Mouse (Mus musculus) intestine, embryonic 15.5 days (tissue): Measurements from ENCODE around the gene Klk8. TPM values are rescaled to one million over a fixed set of nuclear protein-coding genes. Genes with fewer than 3 reads are reported as not detected.

Experiments used
- ATAC-seq: fragments of 200-750 bp; cut with Nextera tagmentation; 2 replicates; pipeline ENCODE4 v1.8.0; 2017; ENCODE audit warnings: moderate TSS enrichment, moderate library complexity
- H3K27ac ChIP-seq: fragments of 300-500 bp; sonication (generic); 2 replicates; pipeline ENCODE4 v1.5.1; 2015; ENCODE audit warnings: mild to moderate bottlenecking, inconsistent platforms
- H3K27me3 ChIP-seq: fragments of 300-500 bp; sonication (generic); replicated peaks from 2 replicates; pipeline ENCODE4 v1.6.1; 2015; ENCODE audit warnings: inconsistent platforms
- H3K36me3 ChIP-seq: fragments of 300-500 bp; sonication (generic); 2 replicates; pipeline ENCODE4 v1.6.1; 2015; ENCODE audit warnings: inconsistent platforms
- H3K4me1 ChIP-seq: fragments of 300-500 bp; sonication (generic); replicated peaks from 2 replicates; pipeline ENCODE4 v1.6.1; 2015; ENCODE audit warnings: inconsistent platforms
- H3K4me2 ChIP-seq: fragments of 300-500 bp; sonication (generic); replicated peaks from 2 replicates; pipeline ENCODE4 v1.6.1; 2015; ENCODE audit warnings: mild to moderate bottlenecking, inconsistent platforms
- H3K4me3 ChIP-seq: fragments of 300-500 bp; sonication (generic); replicated peaks from 2 replicates; pipeline ENCODE4 v1.5.1; 2015; ENCODE audit warnings: inconsistent platforms
- H3K9ac ChIP-seq: fragments of 300-500 bp; sonication (generic); 2 replicates; pipeline ENCODE4 v1.6.1; 2015; ENCODE audit warnings: inconsistent platforms
- H3K9me3 ChIP-seq: fragments of 300-500 bp; sonication (generic); 2 replicates; pipeline ENCODE4 v1.6.1; 2016; ENCODE audit warnings: inconsistent platforms
- WGBS: fragments of 180-500 bp; shearing (Covaris S2); methylation state at CpG from one replicate; pipeline ENCODE4 v1.1.7; 2015; 5-methylcytosine and 5-hydroxymethylcytosine counted together
- polyA plus RNA-seq: library from polyadenylated mRNA; unstranded; fragments of >200 nt; fragmentation: Nextera tagmentation; extraction: Ambion mirVana; gene quantifications from 2 replicates; pipeline ENCODE4 v1.2.1, GENCODE M21; 2015

Gene Klk8
- 14.5 and 15.1 TPM in 2 replicates for polyA plus RNA-seq

DNA sequence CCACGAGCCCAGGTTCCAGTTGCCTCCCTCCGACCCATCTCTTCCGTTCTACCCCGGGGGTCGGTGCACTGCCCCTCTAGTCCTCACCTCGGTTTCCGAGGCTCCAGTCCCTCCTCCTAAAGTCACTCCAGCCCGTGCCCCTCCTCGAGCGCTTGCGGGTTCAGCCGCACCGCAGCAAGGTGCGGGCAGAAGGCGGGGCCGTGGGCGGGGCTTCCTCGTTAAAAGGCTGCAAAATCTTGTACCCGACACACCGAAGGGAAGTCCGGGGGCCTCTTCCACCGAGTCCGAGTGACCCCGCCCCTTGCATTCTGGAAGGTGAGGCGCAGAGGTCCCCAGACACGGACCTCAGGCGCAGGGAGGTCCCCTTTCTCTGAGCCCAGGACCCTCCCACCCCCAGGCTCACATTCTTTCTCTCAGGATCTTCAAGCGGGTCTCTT lies at the start of gene Klk8:
Gene Klk8, plus strand, starts transcription at position 245 of the 437 bp plus-strand sequence.
- peak; percentile 55 for ATAC-seq
- H3K4me3 ChIP-seq, result peak within 1 kb of the TSS; percentile 45
- no peaks in the 10 kb centered on the region for H3K9me3 ChIP-seq
- peak within 1 kb of the TSS; percentile 24 for H3K9ac ChIP-seq
- peak within 1 kb of the TSS; percentile 84 for H3K4me2 ChIP-seq
- no peaks in the 10 kb centered on the region; the same call in 1 of the 2 replicates for H3K27me3 ChIP-seq
- H3K27ac ChIP-seq, result no peak within 1 kb of the TSS
- under 1% methylated on average over 28 of the region's 28 CpGs for WGBS
- H3K4me1 ChIP-seq, result 0 out of 2 replicates have a peak, but pooled peaks cover 5% of the 10 kb centered on the region
- H3K36me3 ChIP-seq, result no peaks in the 10 kb centered on the region

DNA sequence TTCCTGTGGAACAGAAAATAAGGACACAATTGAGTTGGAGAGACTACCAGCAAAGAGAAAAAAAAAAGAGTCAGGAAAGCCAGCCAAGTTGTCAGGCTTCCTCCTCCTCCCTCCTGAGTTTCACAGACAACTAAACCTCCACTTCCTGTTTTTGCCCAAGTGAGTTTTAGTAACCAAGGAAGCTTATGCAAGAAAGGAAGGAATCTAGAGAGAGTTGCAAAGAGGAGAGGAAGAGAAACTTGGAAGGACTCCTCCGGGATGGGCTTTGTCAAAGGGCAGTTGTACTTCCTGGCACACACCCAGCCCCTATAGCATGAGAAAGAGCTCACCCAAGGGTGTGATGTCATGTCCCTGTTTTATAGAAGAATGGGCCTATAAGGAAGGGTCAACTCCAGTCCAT lies 49.6 kb upstream of the Klk8 start:
- Histone ChIP-seq H3K27me3 (no peaks in the 10 kb centered on the region), H3K27ac (no peak overlapping the region), H3K4me1 (no peaks in the 10 kb centered on the region), H3K36me3 (no peaks in the 10 kb centered on the region), H3K9ac (no peak overlapping the region), H3K9me3 (no peaks in the 10 kb centered on the region), H3K4me2 (no peak overlapping the region), H3K4me3 (no peak overlapping the region)
- 64% methylated on average over 1 of the region's 1 CpGs for WGBS
- no peak for ATAC-seq

DNA sequence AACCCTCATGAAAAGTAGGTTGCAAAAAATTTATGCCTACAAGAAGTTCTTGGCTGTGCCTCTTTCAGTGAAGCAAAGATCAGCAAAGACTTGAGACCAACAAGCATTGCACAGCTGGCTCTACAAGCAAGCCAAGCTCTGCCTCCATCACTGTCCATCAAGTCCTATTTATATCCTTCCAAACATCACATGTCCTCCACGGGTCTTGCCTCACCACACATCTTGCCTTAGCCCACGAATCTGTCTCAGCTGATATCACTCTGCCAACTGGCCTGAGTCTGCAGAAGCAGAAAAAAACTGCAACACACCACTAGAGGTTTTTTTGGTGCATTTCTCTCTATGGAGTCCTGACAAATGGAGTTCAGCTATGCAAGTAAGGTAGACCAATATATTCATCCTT lies 44.6 kb upstream of the Klk8 start:
- 68% methylated on average over 2 of the region's 2 CpGs for WGBS
- H3K4me3 ChIP-seq, result no peak overlapping the region
- no peak for ATAC-seq

DNA sequence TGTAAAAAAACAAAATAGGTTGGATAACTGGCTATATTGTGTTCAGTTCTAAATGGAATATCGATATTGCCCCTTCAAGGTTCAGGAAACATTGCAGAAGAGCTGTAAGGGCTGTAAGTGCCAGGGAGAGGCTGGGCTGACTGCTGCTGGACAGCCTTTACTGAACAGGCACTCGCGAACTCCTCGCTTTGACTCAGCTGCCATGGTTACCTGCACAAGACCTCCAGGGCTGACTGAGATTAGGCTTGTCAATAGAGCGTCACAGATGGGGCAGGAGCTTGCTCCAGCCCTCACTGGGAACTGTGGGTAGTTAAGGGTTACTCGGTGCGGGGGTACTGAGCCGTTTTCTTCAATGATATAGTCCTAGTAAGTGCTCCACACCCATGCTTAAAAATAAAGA lies 30.9 kb upstream of the Klk8 start:
- Histone ChIP-seq H3K4me2 (no peak overlapping the region), H3K9ac (no peak overlapping the region), H3K4me1 (no peaks in the 10 kb centered on the region), H3K4me3 (no peak overlapping the region), H3K9me3 (no peaks in the 10 kb centered on the region), H3K27ac (no peak overlapping the region), H3K27me3 (no peaks in the 10 kb centered on the region), H3K36me3 (no peaks in the 10 kb centered on the region)
- no peak for ATAC-seq
- 43% methylated on average over 8 of the region's 8 CpGs for WGBS

More for the DNA sequence above, 44.6 kb upstream of the Klk8 start:
- H3K9ac ChIP-seq, result no peak overlapping the region
- H3K36me3 ChIP-seq, result no peaks in the 10 kb centered on the region
- H3K27ac ChIP-seq, result no peak overlapping the region
- no peaks in the 10 kb centered on the region for H3K9me3 ChIP-seq
- no peaks in the 10 kb centered on the region for H3K27me3 ChIP-seq
- H3K4me2 ChIP-seq, result no peak overlapping the region
- H3K4me1 ChIP-seq, result no peaks in the 10 kb centered on the region

DNA sequence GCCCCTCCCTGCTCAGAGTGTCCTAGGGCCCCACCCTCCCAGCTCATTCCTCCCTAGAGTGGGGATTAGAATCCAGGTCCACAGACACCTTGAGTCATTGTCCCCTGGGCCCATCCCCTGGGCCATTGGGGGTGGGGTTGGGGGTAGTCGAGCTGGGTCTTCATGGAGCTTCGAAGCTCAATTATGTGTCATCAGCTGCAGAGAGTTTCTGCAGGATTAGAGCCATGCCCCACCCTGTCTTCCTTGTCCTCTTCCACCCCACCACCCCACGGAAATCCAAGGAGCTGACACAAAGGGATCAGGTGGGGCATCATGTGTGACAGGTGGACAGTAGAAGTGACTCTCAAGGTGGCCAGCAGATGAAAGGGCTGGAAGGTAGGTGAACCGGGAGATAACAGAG lies 28.8 kb upstream of the Klk8 start, which contains the start of gene Klk12:
Gene Klk12, plus strand, starts transcription at position 301 of the 400 bp plus-strand sequence.
- H3K27ac ChIP-seq, result no peak within 1 kb of the TSS
- H3K36me3 ChIP-seq, result no peaks in the 10 kb centered on the region
- no peaks in the 10 kb centered on the region for H3K27me3 ChIP-seq
- ATAC-seq, result no peak
- 78% methylated on average over 4 of the region's 4 CpGs for WGBS
- H3K4me1 ChIP-seq, result no peaks in the 10 kb centered on the region
- no peaks in the 10 kb centered on the region for H3K9me3 ChIP-seq
- no peak within 1 kb of the TSS for H3K9ac ChIP-seq
- H3K4me3 ChIP-seq, result no peak within 1 kb of the TSS
- no peak within 1 kb of the TSS for H3K4me2 ChIP-seq

DNA sequence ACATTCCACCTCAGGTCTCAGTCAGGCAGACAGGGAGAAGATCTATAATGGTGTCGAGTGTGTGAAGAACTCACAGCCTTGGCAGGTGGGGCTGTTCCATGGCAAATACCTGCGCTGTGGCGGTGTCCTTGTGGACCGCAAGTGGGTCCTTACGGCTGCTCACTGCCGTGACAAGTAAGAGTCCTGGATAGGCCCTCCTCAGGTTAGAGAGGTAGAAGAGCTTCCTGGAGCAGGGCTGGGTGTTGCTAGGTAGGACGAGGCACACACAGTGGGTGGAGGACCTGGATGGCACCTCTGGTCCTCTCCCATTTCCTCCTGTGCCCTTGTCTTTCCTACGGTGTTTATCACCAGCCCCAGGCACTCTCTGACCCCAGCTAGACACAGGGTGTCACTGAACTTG lies 27.7 kb upstream of the Klk8 start:
- no peak for ATAC-seq
- no peaks in the 10 kb centered on the region for H3K27me3 ChIP-seq
- 87% methylated on average over 8 of the region's 8 CpGs for WGBS
- no peak overlapping the region for H3K9ac ChIP-seq
- no peaks in the 10 kb centered on the region for H3K36me3 ChIP-seq
- no peak overlapping the region for H3K27ac ChIP-seq
- no peak overlapping the region for H3K4me3 ChIP-seq
- H3K4me1 ChIP-seq, result no peaks in the 10 kb centered on the region
- no peak overlapping the region for H3K4me2 ChIP-seq
- H3K9me3 ChIP-seq, result no peaks in the 10 kb centered on the region

DNA sequence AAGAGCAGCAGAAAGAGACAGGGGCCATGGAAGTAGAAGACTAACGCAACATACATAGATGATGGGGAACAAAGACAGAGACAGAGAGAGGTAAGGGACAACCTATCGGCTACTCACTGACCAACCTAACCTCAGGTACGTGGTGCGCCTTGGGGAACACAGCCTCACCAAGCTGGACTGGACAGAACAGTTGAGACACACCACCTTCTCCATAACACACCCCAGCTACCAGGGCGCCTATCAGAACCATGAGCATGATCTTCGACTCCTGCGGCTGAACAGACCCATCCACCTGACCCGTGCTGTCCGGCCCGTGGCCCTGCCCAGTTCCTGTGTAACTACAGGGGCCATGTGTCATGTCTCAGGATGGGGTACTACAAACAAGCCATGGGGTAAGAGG lies 26.7 kb upstream of the Klk8 start:
- no peaks in the 10 kb centered on the region for H3K4me1 ChIP-seq
- no peak overlapping the region for H3K4me3 ChIP-seq
- no peak for ATAC-seq
- no peak overlapping the region for H3K27ac ChIP-seq
- no peak overlapping the region for H3K4me2 ChIP-seq
- H3K27me3 ChIP-seq, result no peaks in the 10 kb centered on the region
- H3K36me3 ChIP-seq, result no peaks in the 10 kb centered on the region
- H3K9me3 ChIP-seq, result no peaks in the 10 kb centered on the region
- H3K9ac ChIP-seq, result no peak overlapping the region
- WGBS, result 88% methylated on average over 10 of the region's 10 CpGs

DNA sequence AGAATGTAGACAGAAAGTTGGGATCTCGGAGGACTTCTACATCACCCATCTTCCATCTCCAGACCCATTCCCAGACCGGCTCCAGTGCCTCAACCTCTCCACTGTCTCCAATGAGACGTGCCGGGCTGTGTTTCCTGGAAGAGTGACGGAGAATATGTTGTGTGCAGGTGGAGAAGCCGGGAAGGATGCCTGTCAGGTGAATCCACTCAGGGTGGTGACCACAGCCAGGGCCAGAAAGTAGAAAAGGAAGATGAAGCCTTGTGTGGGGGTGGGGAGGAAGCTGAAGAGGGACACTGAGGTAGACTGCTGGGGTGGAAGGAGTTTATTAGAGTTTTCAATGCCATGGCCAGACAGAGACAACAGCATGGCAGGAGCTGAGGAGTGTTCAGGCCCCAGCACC lies 25.5 kb upstream of the Klk8 start:
- Histone ChIP-seq H3K36me3 (no peaks in the 10 kb centered on the region), H3K9ac (no peak overlapping the region), H3K27me3 (no peaks in the 10 kb centered on the region), H3K4me3 (no peak overlapping the region), H3K4me2 (no peak overlapping the region), H3K9me3 (no peaks in the 10 kb centered on the region), H3K4me1 (no peaks in the 10 kb centered on the region), H3K27ac (no peak overlapping the region)
- 90% methylated on average over 6 of the region's 6 CpGs for WGBS
- no peak for ATAC-seq

DNA sequence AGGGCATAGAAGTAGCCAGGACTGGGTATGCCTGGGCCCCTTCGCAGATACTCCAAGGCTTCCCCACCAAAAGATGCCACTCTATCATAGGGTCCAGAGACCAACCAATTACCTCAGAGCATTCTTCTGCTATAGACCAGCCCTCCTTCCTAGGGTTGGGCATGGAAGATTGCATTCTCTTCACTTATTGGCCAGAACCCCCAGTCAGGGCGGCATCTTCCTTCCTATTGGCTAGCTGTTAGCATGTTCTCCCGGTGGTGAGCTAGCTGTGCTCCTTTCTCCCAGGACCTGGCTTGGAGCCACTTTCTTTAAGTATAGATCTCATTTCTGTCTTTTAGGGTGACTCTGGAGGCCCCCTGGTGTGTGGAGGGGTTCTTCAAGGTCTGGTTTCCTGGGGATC lies 24.5 kb upstream of the Klk8 start:
- ATAC-seq, result no peak
- WGBS, result 70% methylated on average over 3 of the region's 3 CpGs
- no peaks in the 10 kb centered on the region for H3K36me3 ChIP-seq
- H3K4me3 ChIP-seq, result no peak overlapping the region
- H3K4me2 ChIP-seq, result no peak overlapping the region
- no peaks in the 10 kb centered on the region for H3K9me3 ChIP-seq
- H3K27me3 ChIP-seq, result no peaks in the 10 kb centered on the region
- no peak overlapping the region for H3K27ac ChIP-seq
- no peak overlapping the region for H3K9ac ChIP-seq
- H3K4me1 ChIP-seq, result no peaks in the 10 kb centered on the region

DNA sequence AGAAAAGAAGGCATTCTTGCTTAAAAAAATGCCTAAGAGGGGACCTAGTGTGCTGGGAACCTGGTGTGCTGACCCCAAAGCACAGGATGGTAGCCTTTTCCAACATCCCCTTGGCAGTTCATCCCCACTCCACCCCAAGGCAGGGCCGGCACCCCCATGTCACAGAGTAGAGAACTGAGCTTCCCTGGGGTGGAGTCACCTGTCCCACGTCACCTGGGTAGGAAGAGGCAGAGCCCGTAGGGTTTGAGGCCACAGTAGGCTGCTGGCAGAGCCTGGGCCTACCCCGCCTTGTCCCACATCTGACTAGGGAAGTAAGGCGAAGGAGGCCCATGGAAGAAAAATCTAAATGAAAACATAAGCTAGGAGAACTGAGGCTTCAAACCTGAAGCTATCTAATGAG lies 23.0 kb upstream of the Klk8 start, which contains the start of gene Klk11:
Gene Klk11, plus strand, starts transcription at position 241 of the 400 bp plus-strand sequence.
- Histone ChIP-seq H3K9ac (no peak within 1 kb of the TSS), H3K4me2 (no peak within 1 kb of the TSS), H3K27ac (no peak within 1 kb of the TSS)

DNA sequence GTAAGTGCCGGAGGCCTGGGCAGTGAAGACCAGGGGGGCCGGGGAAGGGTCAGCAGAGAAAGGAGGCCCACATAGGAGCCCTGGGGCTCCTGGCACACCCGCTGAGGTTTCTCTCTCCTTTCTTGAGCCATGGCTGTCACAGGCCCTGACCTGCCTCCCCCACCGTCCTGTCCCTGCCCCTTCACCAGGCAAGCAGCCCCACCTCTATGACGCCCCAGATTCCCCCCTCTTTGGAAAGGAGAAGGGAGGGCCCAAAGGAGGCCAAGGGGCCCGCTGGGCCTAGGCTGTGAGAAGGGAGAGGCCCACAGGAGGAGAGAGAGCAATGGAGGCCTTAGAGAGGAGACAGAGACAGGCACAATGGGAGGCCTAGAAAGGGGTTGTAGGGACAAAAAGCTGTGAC lies 22.6 kb upstream of the Klk8 start:
- no peak overlapping the region for H3K4me3 ChIP-seq
- peak; percentile 24 for ATAC-seq
- no peak overlapping the region for H3K4me2 ChIP-seq
- H3K27me3 ChIP-seq, result no peaks in the 10 kb centered on the region
- H3K9me3 ChIP-seq, result no peaks in the 10 kb centered on the region
- H3K4me1 ChIP-seq, result no peaks in the 10 kb centered on the region
- no peaks in the 10 kb centered on the region for H3K36me3 ChIP-seq
- no peak overlapping the region for H3K27ac ChIP-seq
- 62% methylated on average over 5 of the region's 6 CpGs for WGBS
- H3K9ac ChIP-seq, result no peak overlapping the region

More for the DNA sequence above, 23.0 kb upstream of the Klk8 start, which contains the start of gene Klk11:
- WGBS, result 88% methylated on average over 5 of the region's 5 CpGs
- Histone ChIP-seq H3K36me3 (no peaks in the 10 kb centered on the region), H3K9me3 (no peaks in the 10 kb centered on the region), H3K4me3 (no peak within 1 kb of the TSS), H3K27me3 (no peaks in the 10 kb centered on the region), H3K4me1 (no peaks in the 10 kb centered on the region)
- ATAC-seq, result no peak

DNA sequence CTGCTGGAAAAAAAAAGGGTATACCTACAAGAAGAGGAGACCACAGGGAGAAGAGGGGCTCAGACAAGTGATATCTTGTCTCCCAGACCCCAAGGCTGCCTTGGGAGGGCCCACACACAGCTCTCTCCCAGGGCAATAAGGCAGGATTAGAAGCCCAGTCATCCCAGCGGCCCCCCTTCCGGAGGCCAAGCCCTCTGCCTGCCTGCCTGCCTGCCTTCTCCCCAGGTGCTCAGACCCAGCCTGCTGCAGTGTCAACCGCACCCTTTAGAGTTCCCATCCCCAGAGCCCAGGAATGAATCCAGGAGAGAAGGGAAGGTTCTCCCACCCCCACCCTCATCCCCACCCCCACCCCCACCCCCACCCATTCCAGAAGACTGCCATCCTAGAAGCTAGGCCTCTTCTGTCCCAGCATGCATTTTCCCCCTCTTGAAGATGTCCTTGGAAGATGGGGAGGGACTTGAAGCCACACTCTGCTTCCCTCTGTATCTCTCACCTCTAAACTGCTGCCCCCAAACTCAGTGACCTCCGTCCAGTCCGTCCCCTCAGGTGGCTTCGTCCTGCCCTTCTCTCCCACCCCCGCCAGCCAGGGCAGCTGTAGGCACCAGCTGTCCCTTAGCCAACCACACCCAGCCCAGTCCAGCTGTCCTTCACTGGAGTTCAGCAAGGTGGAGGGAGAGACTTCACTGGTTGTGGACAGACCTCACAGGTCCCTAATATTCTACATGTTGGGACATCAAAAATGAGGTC lies 21.9 kb upstream of the Klk8 start:
- no peak overlapping the region for H3K9ac ChIP-seq
- H3K4me1 ChIP-seq, result no peaks in the 10 kb centered on the region
- H3K36me3 ChIP-seq, result no peaks in the 10 kb centered on the region
- H3K27ac ChIP-seq, result no peak overlapping the region
- 49% methylated on average over 7 of the region's 7 CpGs for WGBS
- no peaks in the 10 kb centered on the region for H3K27me3 ChIP-seq
- no peak overlapping the region for H3K4me3 ChIP-seq
- ATAC-seq, result peak; percentile 58; the same call in 1 of the 2 replicates
- no peak overlapping the region for H3K4me2 ChIP-seq
- no peaks in the 10 kb centered on the region for H3K9me3 ChIP-seq

DNA sequence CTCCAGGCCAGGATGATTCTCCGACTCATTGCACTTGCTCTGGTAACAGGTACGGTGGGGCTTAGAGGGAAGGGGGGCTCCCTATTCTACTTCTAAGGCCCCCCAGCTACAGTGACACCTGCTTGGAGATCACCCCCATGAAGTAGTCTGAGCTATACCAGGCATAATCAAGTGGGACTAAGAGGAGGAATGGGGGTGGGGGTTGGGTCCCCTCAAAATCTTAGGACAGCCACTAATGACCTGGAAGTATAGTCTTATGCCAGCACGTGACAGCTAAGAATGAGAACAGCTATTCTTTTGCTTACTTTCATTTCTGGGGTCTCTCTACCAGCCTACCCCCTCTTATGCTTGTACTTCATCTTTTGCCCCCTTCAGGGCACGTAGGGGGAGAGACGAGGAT lies 20.9 kb upstream of the Klk8 start:
- no peak overlapping the region for H3K4me2 ChIP-seq
- H3K4me1 ChIP-seq, result no peaks in the 10 kb centered on the region
- WGBS, result 79% methylated on average over 5 of the region's 5 CpGs
- H3K36me3 ChIP-seq, result no peaks in the 10 kb centered on the region
- H3K4me3 ChIP-seq, result no peak overlapping the region
- H3K27me3 ChIP-seq, result no peaks in the 10 kb centered on the region
- no peaks in the 10 kb centered on the region for H3K9me3 ChIP-seq
- no peak overlapping the region for H3K9ac ChIP-seq
- no peak for ATAC-seq
- no peak overlapping the region for H3K27ac ChIP-seq
